Mouse (Mus musculus): ENCODE data around the gene Nat8f1.
"Not testable (repeated sequence)": the region's sequence is repeated elsewhere in the genome, so short reads cannot be mapped to it uniquely, and the experiment has no call there.

Nat8f1 gene

GRCm38 (mm10) chr6:85908341-85908740, 7.1 kb downstream of the Nat8f1 start:
- peak in 1 of 2 experiments; percentile 40 for DNase-seq (ENCODE audit: low spot score in 2 of 2)

- not testable (repeated sequence) for DNase-seq (ENCODE audit: low spot score in 2 of 2)
Measured at GRCm38 (mm10) chr6:85906911-85907351, 8.6 kb downstream of the Nat8f1 start.

GRCm38 (mm10) chr6:85904642-85905061, 10.8 kb downstream of the Nat8f1 start, which contains the start of gene Nat8f4:
Gene Nat8f4 (minus strand): TSS chr6:85904884.
- peak; percentile 53 to 73 for DNase-seq (ENCODE audit: low spot score in 2 of 2)

- no peak for DNase-seq (ENCODE audit: low spot score in 2 of 2)
Measured at GRCm38 (mm10) chr6:85902303-85902702, 13.2 kb downstream of the Nat8f1 start.

GRCm38 (mm10) chr6:85898596-85899475, 16.7 kb downstream of the Nat8f1 start:
- not testable (repeated sequence) for DNase-seq (ENCODE audit: low spot score in 2 of 2)

GRCm38 (mm10) chr6:85895061-85895648, 20.3 kb downstream of the Nat8f1 start:
- peak in 1 of 2 experiments; percentile 54 for DNase-seq (ENCODE audit: low spot score in 2 of 2)

- no peak for DNase-seq (ENCODE audit: low spot score in 2 of 2)
Measured at GRCm38 (mm10) chr6:85888961-85889360, 26.5 kb downstream of the Nat8f1 start.

- no peak for DNase-seq (ENCODE audit: low spot score in 2 of 2)
Measured at GRCm38 (mm10) chr6:85884311-85884710, 31.2 kb downstream of the Nat8f1 start.

- peak in 1 of 2 experiments; percentile 54 for DNase-seq (ENCODE audit: low spot score in 2 of 2)
Measured at GRCm38 (mm10) chr6:85883246-85883645, 32.2 kb downstream of the Nat8f1 start.

- DNase-seq (ENCODE audit: low spot score in 2 of 2) = not testable (repeated sequence)
Measured at GRCm38 (mm10) chr6:85869006-85869405, 46.5 kb downstream of the Nat8f1 start, which contains the start of gene Nat8f2. Gene Nat8f2 (minus strand): TSS chr6:85869158.

GRCm38 (mm10) chr6:85867726-85868690, 47.5 kb downstream of the Nat8f1 start:
- DNase-seq (ENCODE audit: low spot score in 2 of 2) = no peak

GRCm38 (mm10) chr6:85866995-85867394, 48.5 kb downstream of the Nat8f1 start:
- not testable (repeated sequence) for DNase-seq (ENCODE audit: low spot score in 2 of 2)

GRCm38 (mm10) chr6:85866166-85866565, 49.3 kb downstream of the Nat8f1 start:
- not testable (repeated sequence) for DNase-seq (ENCODE audit: low spot score in 2 of 2)

GRCm38 (mm10) chr6:85864900-85865639, 50.4 kb downstream of the Nat8f1 start:
- DNase-seq (ENCODE audit: low spot score in 2 of 2) = not testable (repeated sequence)

GRCm38 (mm10) chr6:85863840-85864239, 51.6 kb downstream of the Nat8f1 start:
- no peak for DNase-seq (ENCODE audit: low spot score in 2 of 2)

GRCm38 (mm10) chr6:85863136-85863535, 52.4 kb downstream of the Nat8f1 start:
- no peak for DNase-seq (ENCODE audit: low spot score in 2 of 2)

GRCm38 (mm10) chr6:85862565-85862964, 52.9 kb downstream of the Nat8f1 start:
- DNase-seq (ENCODE audit: low spot score in 2 of 2) = no peak

- no peak for DNase-seq (ENCODE audit: low spot score in 2 of 2)
Measured at GRCm38 (mm10) chr6:85861247-85861646, 54.2 kb downstream of the Nat8f1 start.

Data from urinary bladder, postnatal 4 days (tissue).